Mouse (Mus musculus) small intestine, adult 2 months (tissue): ENCODE data around the gene Rbks. TPM values are rescaled to one million over a fixed set of nuclear protein-coding genes. Genes with fewer than 3 reads are reported as not detected.
A peak's percentile ranks its signal among the peaks of the same experiment; 100 is the strongest.
"Not testable (repeated sequence)": the region's sequence is repeated elsewhere in the genome, so short reads cannot be mapped to it uniquely, and the experiment has no call there.

Source experiments
- H3K27ac ChIP-seq: fragments of 200-500 bp; 2 replicates; pipeline ENCODE4 v1.5.1; 2012; ENCODE audit warnings: low read depth, low read length, control low read depth, inconsistent platforms; ENCODE audit not compliant: insufficient read depth
- H3K27me3 ChIP-seq: fragments of 200-500 bp; 2 replicates; pipeline ENCODE4 v1.6.1; 2012; ENCODE audit warnings: mild to moderate bottlenecking, moderate library complexity, low read length, inconsistent platforms; ENCODE audit not compliant: control insufficient read depth, insufficient read depth
- H3K36me3 ChIP-seq: fragments of 200-500 bp; 2 replicates; pipeline ENCODE4 v1.6.1; 2012; ENCODE audit warnings: mild to moderate bottlenecking, low read length, control low read depth, inconsistent platforms; ENCODE audit not compliant: control insufficient read depth, insufficient read depth
- H3K4me1 ChIP-seq: fragments of 200-500 bp; 2 replicates; pipeline ENCODE4 v1.6.1; 2012; ENCODE audit warnings: low read length, inconsistent platforms, mixed read lengths; ENCODE audit not compliant: control insufficient read depth, insufficient read depth, insufficient read length
- H3K4me3 ChIP-seq: fragments of 200-500 bp; 2 replicates; pipeline ENCODE4 v1.5.1; 2012; ENCODE audit warnings: low read depth, mild to moderate bottlenecking, control low read depth, inconsistent platforms, low read length, moderate library complexity
- CTCF ChIP-seq: fragments of 200-500 bp; IDR thresholded peaks from 2 replicates; pipeline ENCODE4 v1.5.1; 2012; ENCODE audit warnings: low read depth, mild to moderate bottlenecking, control low read depth, inconsistent platforms, low read length, moderate library complexity, mixed read lengths; ENCODE audit not compliant: insufficient replicate concordance, insufficient read length; ENCODE audit errors: extremely low read depth
- POLR2A ChIP-seq: fragments of 200-500 bp; IDR thresholded peaks from 2 replicates; pipeline ENCODE4 v1.6.1; 2012; ENCODE audit warnings: low read depth, mild to moderate bottlenecking, control low read depth, inconsistent platforms, low read length, moderate library complexity
- WGBS: fragments of 180-500 bp; shearing (Covaris S2); methylation state at CpG from one replicate; pipeline ENCODE4 v1.1.7; 2018; 5-methylcytosine and 5-hydroxymethylcytosine counted together
- polyA plus RNA-seq: library from polyadenylated mRNA; depleted of rRNA; stranded (reverse); fragments of >200 nt; gene quantifications from 2 replicates; pipeline ENCODE4 v1.2.3, GENCODE M21; 2012

Gene Rbks
- polyA plus RNA-seq, 1 experiment = 15.5 TPM

GRCm38 (mm10) chr5:31589711-31590319, 107.6 kb downstream of the Rbks start:
- Histone ChIP-seq H3K4me1 (no peaks in the 10 kb centered on the region), H3K36me3 (no peaks in the 10 kb centered on the region), H3K27ac (no peak overlapping the region), H3K27me3 (no peaks in the 10 kb centered on the region), H3K4me3 (no peak overlapping the region)
- TF ChIP-seq POLR2A (no peak), CTCF (no peak)
- 89% methylated on average over 14 of the region's 14 CpGs for WGBS

- TF ChIP-seq CTCF = peak; percentile 30; the same call in 1 of the 2 replicates
- H3K4me1 ChIP-seq, H3K4me3 ChIP-seq, H3K36me3 ChIP-seq, H3K27me3 ChIP-seq, H3K27ac ChIP-seq: not testable (repeated sequence)
- 85% methylated on average over 8 of the region's 8 CpGs for WGBS
Measured at GRCm38 (mm10) chr5:31588672-31589071, 108.8 kb downstream of the Rbks start.

- Histone ChIP-seq H3K4me1 (no peaks in the 10 kb centered on the region), H3K4me3 (no peak overlapping the region), H3K27me3 (no peaks in the 10 kb centered on the region), H3K36me3 (no peaks in the 10 kb centered on the region), H3K27ac (no peak overlapping the region)
- TF ChIP-seq CTCF (no peak), POLR2A (no peak)
- 83% methylated on average over 2 of the region's 2 CpGs for WGBS
Measured at GRCm38 (mm10) chr5:31588016-31588415, 109.4 kb downstream of the Rbks start.

- no peak overlapping the region for H3K4me3 ChIP-seq
- H3K27ac ChIP-seq = no peak overlapping the region
- no peaks in the 10 kb centered on the region for H3K36me3 ChIP-seq
- no peaks in the 10 kb centered on the region for H3K4me1 ChIP-seq
- H3K27me3 ChIP-seq = no peaks in the 10 kb centered on the region
- 95% methylated on average over 4 of the region's 4 CpGs for WGBS
- TF ChIP-seq POLR2A = no peak
- no peak for TF ChIP-seq CTCF
Measured at GRCm38 (mm10) chr5:31585526-31585925, 111.9 kb downstream of the Rbks start.

GRCm38 (mm10) chr5:31583261-31583660, 114.2 kb downstream of the Rbks start:
- 82% methylated on average over 2 of the region's 2 CpGs for WGBS
- H3K36me3 ChIP-seq = no peaks in the 10 kb centered on the region
- H3K27me3 ChIP-seq = no peaks in the 10 kb centered on the region
- no peak overlapping the region for H3K27ac ChIP-seq
- H3K4me3 ChIP-seq = no peak overlapping the region
- no peaks in the 10 kb centered on the region for H3K4me1 ChIP-seq
- TF ChIP-seq POLR2A (no peak), CTCF (no peak)

GRCm38 (mm10) chr5:31581932-31582331, 115.5 kb downstream of the Rbks start:
- no peak for TF ChIP-seq CTCF
- TF ChIP-seq POLR2A = no peak
- 37% methylated on average over 3 of the region's 3 CpGs for WGBS
- Histone ChIP-seq H3K27me3 (no peaks in the 10 kb centered on the region), H3K27ac (no peak overlapping the region), H3K4me3 (no peak overlapping the region), H3K36me3 (no peaks in the 10 kb centered on the region), H3K4me1 (no peaks in the 10 kb centered on the region)

- Histone ChIP-seq H3K27ac (no peak overlapping the region), H3K27me3 (no peaks in the 10 kb centered on the region), H3K4me3 (no peak overlapping the region), H3K36me3 (no peaks in the 10 kb centered on the region), H3K4me1 (no peaks in the 10 kb centered on the region)
- 74% methylated on average over 6 of the region's 6 CpGs for WGBS
- TF ChIP-seq CTCF = no peak
- TF ChIP-seq POLR2A = no peak
Measured at GRCm38 (mm10) chr5:31581263-31581662, 116.2 kb downstream of the Rbks start.
